Mouse (Mus musculus) activated CD4-positive, CD25-positive, alpha-beta regulatory T cell, adult 9 weeks (primary cell): Measurements from ENCODE around the gene Nars2. TPM values are rescaled to one million over a fixed set of nuclear protein-coding genes. Genes with fewer than 3 reads are reported as not detected.

ENCODE experiments used
- polyA plus RNA-seq: library from polyadenylated mRNA; unstranded; fragments of 100-300 nt; shearing (Covaris generic); gene quantifications from one replicate; pipeline ENCODE4 v1.2.1, GENCODE M21; 2017

Nars2 gene
- polyA plus RNA-seq, result 21.7 TPM

GRCm38 (mm10) chr7:96951281-96952051 is at the start of gene Nars2:
TSS of gene Nars2 (plus strand) at chr7:96951505.

DNA sequence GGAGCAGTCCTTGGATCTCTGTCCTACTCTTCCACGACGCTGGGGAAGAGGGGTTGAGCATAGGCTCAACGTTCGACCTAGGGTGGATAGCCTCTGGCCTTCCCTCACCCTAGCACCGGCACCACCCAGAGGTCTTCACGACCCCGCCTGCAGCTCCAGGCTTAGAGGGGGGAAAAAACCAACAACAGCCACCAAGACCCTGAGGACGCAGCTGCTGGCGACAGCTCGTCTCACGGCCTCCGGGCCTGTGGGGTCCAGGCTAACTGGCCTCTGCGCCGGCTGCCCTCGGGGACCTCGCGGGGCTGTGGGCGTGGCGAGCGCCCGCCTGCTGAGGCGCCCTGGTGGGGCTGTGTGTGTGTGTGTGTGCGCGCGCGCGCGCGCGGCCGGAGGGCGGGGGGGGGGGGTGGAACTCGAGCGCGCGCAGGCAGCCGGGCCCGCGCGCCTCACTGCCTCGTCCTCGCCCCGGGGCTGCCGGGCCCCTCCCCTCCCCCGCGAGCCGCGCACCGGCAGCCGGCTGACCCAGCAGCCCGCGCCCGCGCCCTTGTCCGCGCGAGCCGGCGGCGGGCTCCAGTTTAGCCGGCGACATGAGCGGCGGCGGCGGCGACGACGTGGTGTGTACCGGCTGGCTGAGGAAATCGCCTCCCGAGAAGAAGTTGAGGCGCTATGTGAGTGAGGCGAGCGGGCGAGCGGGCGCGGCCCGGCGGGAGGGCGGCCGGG is 130.1 kb downstream of the Nars2 start, which contains the start of gene Gab2:
Gene Gab2, plus strand, starts transcription at position 345 of the 717 bp plus-strand sequence.

Other genes with a start within 250 kb of the Nars2 start
- 0.13 TPM for gene Gab2, start 130.1 kb downstream of the Nars2 start, polyA plus RNA-seq